Mouse (Mus musculus): ENCODE data around the gene Ccdc170. TPM values are rescaled to one million over a fixed set of nuclear protein-coding genes. Genes with fewer than 3 reads are reported as not detected.
"Not testable (repeated sequence)": the region's sequence is repeated elsewhere in the genome, so short reads cannot be mapped to it uniquely, and the experiment has no call there.

The Ccdc170 gene
- polyA plus RNA-seq, 1 experiment from 2014 or later, result not detected

GRCm38 (mm10) chr10:4601612-4602011, 119.3 kb downstream of the Ccdc170 start:
- H3K36me3 ChIP-seq; H3K4me2 ChIP-seq; H3K9ac ChIP-seq; ATAC-seq (ENCODE audit: low read depth); H3K4me1 ChIP-seq (replicated peaks); DNase-seq; H3K27me3 ChIP-seq; H3K9me3 ChIP-seq (replicated peaks); H3K4me3 ChIP-seq (replicated peaks); H3K27ac ChIP-seq: not testable (repeated sequence)

- H3K36me3 ChIP-seq, result no peaks in the 10 kb centered on the region
- no peaks in the 10 kb centered on the region for H3K4me1 ChIP-seq (replicated peaks)
- no peaks in the 10 kb centered on the region for H3K27me3 ChIP-seq
- H3K9ac ChIP-seq, result no peak overlapping the region
- H3K9me3 ChIP-seq (replicated peaks), result no peaks in the 10 kb centered on the region
- no peak for ATAC-seq (ENCODE audit: low read depth)
- WGBS (ENCODE audit: insufficient replicate concordance), result 61% methylated on average over 4 of the region's 4 CpGs
- no peak overlapping the region for H3K4me2 ChIP-seq
- no peak for DNase-seq
- H3K4me3 ChIP-seq (replicated peaks), result no peak overlapping the region
- no peak overlapping the region for H3K27ac ChIP-seq
These were observed 120.2 kb downstream of the Ccdc170 start for GRCm38 (mm10) chr10:4602466-4602865.

GRCm38 (mm10) chr10:4604527-4605209, 122.4 kb downstream of the Ccdc170 start:
- no peak overlapping the region for H3K27ac ChIP-seq
- no peaks in the 10 kb centered on the region for H3K27me3 ChIP-seq
- H3K4me2 ChIP-seq, result no peak overlapping the region
- DNase-seq (no peak), ATAC-seq (ENCODE audit: low read depth) (peak; percentile 47)
- H3K4me1 ChIP-seq (replicated peaks), result no peaks in the 10 kb centered on the region
- H3K9me3 ChIP-seq (replicated peaks), result no peaks in the 10 kb centered on the region
- no peak overlapping the region for H3K4me3 ChIP-seq (replicated peaks)
- 63% methylated on average over 4 of the region's 4 CpGs for WGBS (ENCODE audit: insufficient replicate concordance)
- H3K9ac ChIP-seq, result no peak overlapping the region
- H3K36me3 ChIP-seq, result no peaks in the 10 kb centered on the region

DNA sequence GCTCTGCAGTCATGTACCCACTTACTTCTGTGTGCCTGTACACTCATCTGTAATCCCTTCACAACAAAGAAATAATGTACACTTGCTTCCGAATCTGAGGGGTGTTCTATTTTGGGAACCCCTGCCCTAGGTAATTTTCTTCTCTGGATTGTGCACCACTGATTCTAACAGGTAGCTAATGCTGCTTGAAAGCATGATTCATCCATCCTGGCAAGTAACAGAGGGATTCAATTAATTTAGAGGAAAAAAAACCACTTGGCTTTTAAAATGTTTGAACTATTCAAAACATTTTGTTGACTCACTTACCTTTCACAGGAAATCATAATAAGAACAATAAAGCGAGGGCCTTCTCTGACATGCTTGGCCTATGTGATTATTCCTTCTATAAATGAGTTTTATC, 127.9 kb downstream of the Ccdc170 start:
- ATAC-seq (ENCODE audit: low read depth) (no peak), DNase-seq (no peak)
- H3K9ac ChIP-seq, result no peak overlapping the region
- no peak overlapping the region for H3K4me3 ChIP-seq (replicated peaks)
- H3K36me3 ChIP-seq, result no peaks in the 10 kb centered on the region
- no peaks in the 10 kb centered on the region for H3K9me3 ChIP-seq (replicated peaks)
- WGBS (ENCODE audit: insufficient replicate concordance), result 61% methylated on average over 2 of the region's 2 CpGs
- 0 out of 2 replicates have a peak, but pooled peaks cover 6% of the 10 kb centered on the region for H3K4me1 ChIP-seq (replicated peaks)
- no peaks in the 10 kb centered on the region for H3K27me3 ChIP-seq
- no peak overlapping the region for H3K4me2 ChIP-seq
- no peak overlapping the region for H3K27ac ChIP-seq

DNA sequence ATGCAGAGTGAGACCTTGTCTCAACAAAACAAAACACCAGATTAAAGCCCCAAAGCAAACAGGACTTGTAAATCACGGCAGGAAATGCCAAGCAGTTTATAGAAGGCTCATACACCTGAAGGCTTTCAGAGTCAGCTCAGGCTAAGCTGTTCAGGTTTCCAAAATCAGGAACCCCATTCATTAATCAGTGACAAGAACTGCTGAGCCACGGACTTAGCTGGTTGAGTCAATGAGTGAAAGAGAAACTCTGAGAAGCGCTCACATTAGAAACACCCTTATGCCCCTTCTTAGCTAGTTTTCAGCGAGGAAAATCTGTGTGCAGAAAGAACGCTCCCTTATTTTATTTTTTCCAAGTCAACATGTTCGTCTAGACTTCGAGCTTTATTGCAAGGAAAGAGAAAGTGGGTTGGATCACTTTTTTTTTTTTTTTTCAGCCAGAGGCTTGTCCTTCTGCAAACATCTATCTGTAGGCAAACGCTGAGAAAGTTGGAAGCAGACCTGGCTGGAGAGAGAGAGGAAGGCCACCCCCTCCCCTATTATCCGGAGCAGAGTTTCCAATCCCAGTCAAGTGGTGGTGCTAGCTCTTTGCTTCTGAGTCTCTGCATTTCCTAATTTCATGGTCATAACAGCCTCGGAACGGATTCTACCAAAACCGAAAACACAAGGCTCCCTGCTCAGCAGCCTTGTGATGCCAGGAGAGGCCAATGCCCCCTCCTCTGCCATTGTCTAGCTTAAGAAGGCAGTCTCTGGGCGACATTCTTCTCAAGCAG, 129.3 kb downstream of the Ccdc170 start, which contains the start of gene Esr1:
Gene Esr1, plus strand, starts transcription at position 208 of the 770 bp plus-strand sequence.
- no peaks in the 10 kb centered on the region for H3K36me3 ChIP-seq
- WGBS (ENCODE audit: insufficient replicate concordance), result 40% methylated on average over 13 of the region's 13 CpGs
- no peak within 1 kb of the TSS for H3K9ac ChIP-seq
- ATAC-seq (ENCODE audit: low read depth), result no peak
- H3K4me2 ChIP-seq, result peak within 1 kb of the TSS; percentile 55
- peak within 1 kb of the TSS; percentile 35 for H3K4me3 ChIP-seq (replicated peaks)
- H3K9me3 ChIP-seq (replicated peaks), result no peaks in the 10 kb centered on the region
- no peak for DNase-seq
- 0 out of 2 replicates have a peak, but pooled peaks cover 6% of the 10 kb centered on the region for H3K4me1 ChIP-seq (replicated peaks)
- no peaks in the 10 kb centered on the region for H3K27me3 ChIP-seq
- no peak within 1 kb of the TSS for H3K27ac ChIP-seq

Other genes with a start within 250 kb of the Ccdc170 start
- 4.6 and 5.6 TPM in 2 replicates for gene Akap12, start 216.1 kb upstream of the Ccdc170 start, polyA plus RNA-seq (2015; fragmentation: Nextera tagmentation; extraction: Ambion mirVana)
- 4.4 and 5.7 TPM in 2 replicates for gene Zbtb2, start 94.4 kb upstream of the Ccdc170 start, polyA plus RNA-seq (2015; fragmentation: Nextera tagmentation; extraction: Ambion mirVana)
- 21.4 and 25.0 TPM in 2 replicates for gene Rmnd1, start 50.1 kb upstream of the Ccdc170 start, polyA plus RNA-seq (2015; fragmentation: Nextera tagmentation; extraction: Ambion mirVana)
- gene Armt1, start 50.0 kb upstream of the Ccdc170 start, polyA plus RNA-seq (2015; fragmentation: Nextera tagmentation; extraction: Ambion mirVana), result 19.4 and 21.7 TPM in 2 replicates
- 0.03 and 0.12 TPM in 2 replicates for gene Esr1, start 129.1 kb downstream of the Ccdc170 start, polyA plus RNA-seq (2015; fragmentation: Nextera tagmentation; extraction: Ambion mirVana)

Data from liver, embryonic 13.5 days (tissue).